ENCODE assay signal across 8 mouse cellular contexts in the genomic region with DNA sequence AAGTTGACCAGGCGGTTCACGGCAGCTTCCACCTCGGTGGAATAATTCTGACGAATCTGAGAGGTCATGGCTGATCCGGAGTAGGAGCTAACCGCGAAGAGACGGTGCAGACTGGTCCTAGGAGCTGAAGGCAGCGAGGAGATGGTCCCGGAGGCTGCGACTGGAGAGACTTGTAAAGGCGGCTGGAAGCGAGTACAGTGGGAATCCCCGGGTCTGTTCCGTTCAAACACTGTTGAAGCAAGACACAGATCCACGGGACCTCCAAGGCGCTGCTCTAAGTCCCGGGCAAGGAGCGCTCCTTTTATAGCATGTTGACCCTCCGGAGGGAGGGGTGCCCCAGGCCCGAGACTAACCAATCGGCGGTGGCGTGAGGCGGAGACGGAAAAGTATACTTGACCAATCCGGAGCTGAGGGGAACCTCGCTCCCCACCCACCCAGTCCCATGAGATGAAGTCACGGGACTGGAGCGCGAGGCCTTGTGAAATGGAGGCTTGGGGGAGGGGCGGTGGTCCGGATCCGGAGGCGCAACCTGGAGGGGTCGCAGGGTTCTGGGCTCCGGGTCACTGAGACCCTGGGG. TPM values are rescaled to one million over a fixed set of nuclear protein-coding genes. Genes with fewer than 3 reads are reported as not detected.
DNase-seq lines count a peak whose midpoint lies in the region; ATAC-seq and TF ChIP-seq lines count a peak whose summit lies in the region.
"Not testable (repeated sequence)": the region's sequence is repeated elsewhere in the genome, so short reads cannot be mapped to it uniquely, and the experiment has no call there.

A gene (minus strand): TSS at position 321 of the 577 bp plus-strand sequence.

- not testable (repeated sequence) for TF ChIP-seq CTCF in ES-Bruce4 (IDR thresholded peaks at IDR 0.05; ENCODE audit: low read depth, low read length); liver, postnatal 0 days (IDR thresholded peaks at IDR 0.05; ENCODE audit: low read depth)

- peak within 1 kb of the TSS; percentile 90 for H3K4me3 ChIP-seq in ES-Bruce4 (ENCODE audit: low read depth, low read length)
- H3K4me3 ChIP-seq in forebrain, embryonic 13.5 days: peak within 1 kb of the TSS; percentile 92
- H3K4me3 ChIP-seq in liver, postnatal 0 days (ENCODE audit: low read depth, low read length): peak within 1 kb of the TSS; percentile 68
- peak within 1 kb of the TSS; percentile 78 for H3K4me3 ChIP-seq in neural tube, embryonic 14.5 days (ENCODE audit: low read depth, low read length)

- peak; percentile 72; the same call in 1 of the 2 replicates for TF ChIP-seq EP300 in ES-Bruce4 (IDR thresholded peaks at IDR 0.05; ENCODE audit: insufficient read depth, low read depth, low read length)
- TF ChIP-seq EP300 in liver, postnatal 0 days (IDR thresholded peaks at IDR 0.05; ENCODE audit: low read depth): peak; percentile 51

- TF ChIP-seq POLR2A in ES-Bruce4 (IDR thresholded peaks at IDR 0.05; ENCODE audit: insufficient read depth, low read length): peak; percentile 94

- ATAC-seq in cerebellum, adult (ENCODE audit: insufficient number of reproducible peaks, low FRiP score, low TSS enrichment): peak; percentile 94
- ATAC-seq in forebrain, embryonic 13.5 days: peak; percentile 97
- ATAC-seq in liver, postnatal 0 days: peak; percentile 87
- ATAC-seq in neural tube, embryonic 14.5 days (ENCODE audit: low read depth): peak; percentile 95

- not testable (repeated sequence) for H3K27me3 ChIP-seq in ES-Bruce4 (ENCODE audit: control insufficient read depth, insufficient read depth, low read length, poor library complexity, severe bottlenecking); forebrain, embryonic 13.5 days; liver, postnatal 0 days (ENCODE audit: insufficient read depth, low read length); neural tube, embryonic 14.5 days (ENCODE audit: control insufficient read depth, insufficient read depth, low read length)

- H3K4me1 ChIP-seq in ES-Bruce4 (ENCODE audit: control insufficient read depth, insufficient read depth, low read length): not testable (repeated sequence)
- H3K4me1 ChIP-seq in forebrain, embryonic 13.5 days: peaks cover 37% of the 10 kb centered on the region
- peaks cover 34% of the 10 kb centered on the region for H3K4me1 ChIP-seq in liver, postnatal 0 days (ENCODE audit: insufficient read depth)
- peaks cover 24% of the 10 kb centered on the region for H3K4me1 ChIP-seq in neural tube, embryonic 14.5 days (ENCODE audit: control insufficient read depth, insufficient read depth, low read length)

- under 1% methylated on average over 30 of the region's 37 CpGs for WGBS in forebrain, embryonic 13.5 days
- WGBS in large intestine, adult 2 months: under 1% methylated on average over 36 of the region's 37 CpGs
- WGBS in liver, postnatal 0 days (ENCODE audit: insufficient replicate concordance): under 1% methylated on average over 27 of the region's 37 CpGs
- WGBS in neural tube, embryonic 14.5 days: 0% methylated on average over 27 of the region's 37 CpGs

- DNase-seq in heart, postnatal 10 days: peak; percentile 97 to 98
- not testable (repeated sequence) for DNase-seq in large intestine, adult 2 months (ENCODE audit: low read depth, low spot score)
- peak; percentile 96 for DNase-seq in liver, postnatal 0 days
- peak; percentile 93 for DNase-seq in testis, postnatal 10 days (ENCODE audit: low spot score)

- H3K36me3 ChIP-seq in ES-Bruce4 (ENCODE audit: control insufficient read depth, insufficient read depth, low read length, poor library complexity, severe bottlenecking): peaks cover 47% of the 10 kb centered on the region
- peaks cover 70% of the 10 kb centered on the region for H3K36me3 ChIP-seq in forebrain, embryonic 13.5 days (ENCODE audit: poor library complexity, severe bottlenecking)
- H3K36me3 ChIP-seq in liver, postnatal 0 days (replicated peaks; ENCODE audit: insufficient read depth, low read length): peaks cover 40% of the 10 kb centered on the region
- H3K36me3 ChIP-seq in neural tube, embryonic 14.5 days (ENCODE audit: control insufficient read depth, insufficient read depth, low read length): peaks cover 28% of the 10 kb centered on the region

- H3K9me3 ChIP-seq in ES-Bruce4 (replicated peaks; ENCODE audit: control insufficient read depth, insufficient read depth, low read length, poor library complexity, severe bottlenecking); forebrain, embryonic 13.5 days (replicated peaks); liver, postnatal 0 days (ENCODE audit: low read length); neural tube, embryonic 14.5 days (ENCODE audit: control insufficient read depth, low read length): not testable (repeated sequence)

- intact Hi-C loops in heart, postnatal 10 days (cut with DNase I): loop anchor here (2.0 kb wide), 1 partner anchor 25 kb away; a partner anchor contains a TSS

- peak within 1 kb of the TSS; percentile 87 for H3K9ac ChIP-seq in ES-Bruce4 (ENCODE audit: low read depth, poor library complexity, severe bottlenecking)
- H3K9ac ChIP-seq in forebrain, embryonic 13.5 days: peak within 1 kb of the TSS; percentile 96
- H3K9ac ChIP-seq in liver, postnatal 0 days (replicated peaks): peak within 1 kb of the TSS; percentile 77
- H3K9ac ChIP-seq in neural tube, embryonic 14.5 days (replicated peaks; ENCODE audit: low read depth, low read length): peak within 1 kb of the TSS; percentile 81

- H3K4me2 ChIP-seq in forebrain, embryonic 13.5 days: peak within 1 kb of the TSS; percentile 67
- H3K4me2 ChIP-seq in liver, postnatal 0 days (ENCODE audit: low read depth, low read length): peak within 1 kb of the TSS; percentile 79
- peak within 1 kb of the TSS; percentile 94 for H3K4me2 ChIP-seq in neural tube, embryonic 14.5 days (ENCODE audit: low read depth, low read length)

- H3K27ac ChIP-seq in ES-Bruce4 (ENCODE audit: insufficient read depth, low read length): peak within 1 kb of the TSS; percentile 98
- peak within 1 kb of the TSS; percentile 96 for H3K27ac ChIP-seq in forebrain, embryonic 13.5 days
- H3K27ac ChIP-seq in liver, postnatal 0 days (ENCODE audit: low read depth): peak within 1 kb of the TSS; percentile 98
- peak within 1 kb of the TSS; percentile 94 for H3K27ac ChIP-seq in neural tube, embryonic 14.5 days (ENCODE audit: low read depth, low read length)

RNA-seq across cellular contexts. Expression of the gene that starts here (rescaled TPM):
- polyA plus RNA-seq in ES-Bruce4 (2011; ENCODE audit: insufficient read depth, insufficient read length, low read depth, missing spikeins): 5,956 and 6,533 TPM in 2 replicates
- polyA plus RNA-seq in forebrain, embryonic 13.5 days (2015; fragmentation: Nextera tagmentation; extraction: Ambion mirVana): 6,730 and 6,791 TPM in 2 replicates
- total RNA-seq in heart, postnatal 10 days (2021): 100 to 1,000 TPM; 232 to 268 TPM
- polyA plus RNA-seq in large intestine, adult 2 months (2012; rRNA removed): 1,842 and 2,045 TPM in 2 replicates
- polyA plus RNA-seq in liver, postnatal 0 days (2015; fragmentation: Nextera tagmentation; extraction: Ambion mirVana): 5,147 and 5,518 TPM in 2 replicates
- 5,062 and 5,088 TPM in 2 replicates for polyA plus RNA-seq in neural tube, embryonic 14.5 days (2014; fragmentation: Nextera tagmentation; extraction: Ambion mirVana)
